Mouse (Mus musculus) induced T-regulatory cell, adult 2 months (primary cell): ENCODE data around the gene Ncam1.

Experiments
- DNase-seq: peaks from one replicate; pipeline ENCODE4 v3.0.0-alpha.2; 2012; ENCODE audit warnings: low read depth

Gene Ncam1

DNA sequence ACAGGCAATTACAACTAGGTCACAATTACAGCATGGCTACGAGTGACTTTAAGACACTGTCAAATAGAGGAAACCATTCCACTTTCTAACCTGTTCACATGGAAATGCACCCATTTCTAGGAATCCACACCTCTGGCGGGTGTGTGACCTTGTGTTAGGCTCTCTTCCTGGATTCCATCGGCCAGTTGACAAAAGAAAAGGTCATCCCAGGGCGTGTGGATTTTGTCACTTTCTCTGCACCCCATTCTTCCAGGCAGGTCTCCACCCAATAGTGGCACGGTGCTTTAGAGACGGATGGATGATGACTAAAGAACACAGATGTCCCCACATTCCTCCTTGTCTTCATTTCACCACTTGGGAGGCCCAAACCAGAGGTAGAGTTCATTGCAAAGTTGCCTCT, 47.3 kb downstream of the Ncam1 start:
- DNase-seq, result no peak

DNA sequence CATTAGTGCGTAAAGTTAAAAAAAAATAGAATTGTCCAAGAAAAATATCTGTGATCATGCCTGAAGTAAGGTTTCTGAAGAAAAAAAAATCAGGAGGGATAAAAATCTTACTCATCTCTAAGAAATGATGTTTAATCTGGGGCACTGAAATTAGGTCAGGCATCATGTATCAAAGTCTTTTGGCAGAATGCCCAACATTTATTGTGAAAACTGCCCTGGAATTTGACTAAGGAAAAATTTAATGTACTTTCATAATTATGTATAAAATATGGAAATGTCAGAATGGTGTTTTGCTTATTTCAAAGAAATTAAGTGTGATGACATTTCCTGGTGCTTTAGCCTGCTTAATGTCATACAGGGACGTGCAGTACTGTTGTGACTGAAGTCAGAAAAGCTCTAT, 52.5 kb downstream of the Ncam1 start:
- no peak for DNase-seq

DNA sequence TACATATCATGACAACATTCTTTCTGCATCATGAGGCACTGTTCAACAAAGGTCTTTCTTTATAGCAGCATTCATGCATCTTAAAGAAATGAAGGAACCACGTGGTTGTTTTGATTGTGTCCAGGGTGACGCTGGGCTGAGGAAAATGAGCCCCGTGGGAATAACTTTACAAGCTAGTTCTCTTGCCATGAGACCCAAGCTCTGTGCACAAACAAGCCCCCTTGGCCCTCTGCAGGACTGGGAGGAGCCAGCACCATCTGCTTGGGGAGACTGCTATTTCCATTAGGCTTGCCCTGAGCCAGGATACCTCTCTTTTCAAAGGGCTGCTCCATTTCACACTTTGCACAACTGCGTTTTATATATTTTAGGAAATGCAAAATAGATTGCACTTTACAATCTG, 53.0 kb downstream of the Ncam1 start:
- DNase-seq, result no peak

DNA sequence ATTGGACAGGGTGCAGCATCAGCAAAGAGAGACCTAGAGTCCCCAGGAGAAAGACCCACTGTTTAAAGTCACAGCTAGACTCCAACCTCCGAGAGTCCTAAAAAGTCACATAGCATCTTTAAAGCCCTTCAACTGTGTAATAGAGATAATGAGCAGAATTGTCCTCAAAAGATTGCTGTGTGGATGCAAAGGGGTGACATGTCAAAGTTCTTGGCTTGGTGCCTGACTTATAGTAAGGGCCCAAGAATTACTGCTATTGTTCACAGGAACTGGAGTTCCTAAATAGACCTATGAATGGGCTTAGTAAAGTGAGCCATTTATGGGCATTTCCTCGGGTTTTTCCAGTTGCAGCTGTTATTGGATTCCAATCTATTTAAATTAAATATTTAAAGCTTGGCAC, 54.4 kb downstream of the Ncam1 start:
- no peak for DNase-seq

DNA sequence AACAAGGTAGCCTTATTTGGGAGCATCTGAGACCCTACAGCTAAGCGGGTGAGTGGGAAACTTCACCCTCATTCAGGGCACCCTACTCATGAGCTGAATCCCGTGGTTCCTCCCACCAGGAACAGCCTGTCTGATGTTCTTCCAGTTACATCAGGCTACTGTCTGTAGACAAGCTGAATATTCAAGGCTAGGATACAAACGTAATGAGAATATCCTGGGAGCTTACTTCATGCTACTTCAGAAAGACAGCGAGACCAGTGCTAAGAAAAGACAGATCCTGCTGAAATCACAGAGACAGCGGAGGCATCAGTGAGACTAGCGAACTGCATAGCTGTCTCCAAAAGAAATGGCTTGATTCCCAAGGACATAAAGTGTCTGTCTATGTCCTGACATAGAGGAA, 58.8 kb downstream of the Ncam1 start:
- no peak for DNase-seq

DNA sequence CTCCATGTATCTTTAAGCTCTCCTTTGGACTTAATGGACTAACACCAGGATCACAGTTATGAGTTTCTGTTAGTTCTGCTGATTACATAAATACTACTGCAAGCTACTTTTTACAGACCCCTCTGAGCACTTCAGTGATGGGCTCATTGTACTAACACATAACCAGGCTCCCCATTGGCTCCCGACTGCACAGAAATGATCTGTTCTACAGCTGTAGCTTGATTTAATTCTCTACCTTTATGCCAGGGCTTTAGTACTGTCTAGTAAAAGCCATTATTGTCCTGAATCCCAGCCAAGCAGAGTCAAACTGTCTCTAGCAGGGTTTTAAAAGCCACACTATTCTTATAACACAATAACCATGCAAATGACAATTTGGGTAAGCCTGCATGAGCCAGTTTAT, 60.2 kb downstream of the Ncam1 start:
- DNase-seq, result no peak

DNA sequence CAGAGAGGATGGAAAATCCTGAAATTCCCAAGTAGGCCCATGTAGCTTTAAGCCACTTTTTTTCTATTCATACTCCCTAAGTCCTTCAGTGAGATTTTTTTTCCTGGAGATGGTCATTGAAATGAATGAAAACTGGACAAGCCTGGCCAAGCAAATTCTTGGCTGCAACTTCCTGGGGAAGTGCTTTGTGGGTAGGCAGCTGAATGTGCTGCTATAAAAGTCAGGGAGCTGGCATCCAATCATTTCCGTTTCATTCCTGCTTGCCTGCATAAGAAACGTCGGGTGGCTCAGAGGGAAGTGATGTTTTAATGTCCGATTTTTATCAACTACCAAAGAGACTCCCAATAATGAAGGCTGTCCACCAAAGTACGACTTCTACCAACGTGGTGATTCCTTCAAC, 61.6 kb downstream of the Ncam1 start:
- DNase-seq, result no peak

DNA sequence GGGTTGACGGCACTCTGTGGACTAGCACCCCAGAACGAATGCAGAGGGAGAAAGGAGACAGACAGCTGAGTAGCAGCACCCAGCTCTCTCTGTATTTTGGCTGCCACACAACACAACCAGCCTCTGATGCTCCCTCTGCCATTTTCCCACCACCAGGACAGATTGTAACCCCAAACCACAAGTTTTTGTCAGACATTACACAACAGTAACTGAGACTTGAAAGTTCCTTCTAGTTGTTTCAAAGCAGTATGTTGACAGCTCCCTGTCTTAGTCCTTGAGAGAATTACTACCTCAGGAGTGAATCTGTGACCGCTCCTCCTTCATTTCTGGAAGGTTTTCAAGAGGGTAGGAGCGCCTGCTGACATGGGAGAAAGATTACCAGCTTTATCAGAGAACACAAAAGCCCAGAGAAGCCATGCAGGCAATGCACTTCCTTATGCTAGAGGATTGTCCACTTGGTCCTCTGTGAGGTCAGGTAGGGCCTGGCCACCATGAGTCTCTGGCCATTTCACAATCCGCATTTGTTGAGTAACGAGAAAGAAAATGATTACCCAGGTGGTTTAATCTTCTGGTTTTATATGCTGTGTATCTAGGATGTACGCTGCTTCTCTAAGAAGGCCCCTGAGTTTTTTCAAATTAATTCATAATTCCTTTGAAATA, 64.2 kb downstream of the Ncam1 start:
- no peak for DNase-seq

DNA sequence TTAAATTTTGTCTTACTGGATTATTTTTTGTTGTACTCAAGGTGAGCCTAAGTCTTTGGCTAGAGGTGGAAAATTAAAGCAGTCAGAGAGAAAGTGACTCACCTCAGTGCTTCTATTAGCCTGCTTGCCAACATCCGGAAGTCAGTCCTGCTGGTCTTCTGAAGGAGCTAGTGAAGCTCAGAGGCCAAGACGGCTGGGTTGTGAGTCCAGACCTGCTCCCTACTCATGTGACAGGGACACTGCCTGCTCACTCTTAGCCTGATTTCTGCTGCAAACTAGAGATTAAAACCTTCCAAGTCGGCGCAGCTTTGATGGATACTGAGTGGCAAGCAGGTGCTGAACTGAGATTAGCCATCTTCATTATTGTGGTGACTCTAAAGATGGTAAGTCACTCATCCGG, 65.0 kb downstream of the Ncam1 start:
- no peak for DNase-seq

DNA sequence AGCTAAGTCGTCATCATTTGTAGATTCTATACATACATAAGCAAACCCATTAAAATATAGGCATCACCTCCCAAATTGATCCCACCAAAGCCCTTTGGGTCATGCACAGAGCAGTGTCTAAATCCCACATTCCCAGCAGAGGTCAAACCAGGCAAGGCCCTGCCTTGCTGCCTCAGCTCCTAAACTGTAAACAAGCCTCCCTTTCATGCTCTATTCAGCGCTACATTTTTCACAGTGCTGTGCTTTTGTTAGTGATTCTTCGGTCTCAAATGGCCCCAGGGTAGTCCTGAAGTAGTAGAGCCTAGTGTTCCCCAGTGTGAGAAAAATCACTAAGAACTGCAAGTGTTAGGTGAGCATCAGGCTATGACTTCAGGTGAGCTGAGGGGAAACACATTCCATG, 69.2 kb downstream of the Ncam1 start:
- DNase-seq, result no peak

DNA sequence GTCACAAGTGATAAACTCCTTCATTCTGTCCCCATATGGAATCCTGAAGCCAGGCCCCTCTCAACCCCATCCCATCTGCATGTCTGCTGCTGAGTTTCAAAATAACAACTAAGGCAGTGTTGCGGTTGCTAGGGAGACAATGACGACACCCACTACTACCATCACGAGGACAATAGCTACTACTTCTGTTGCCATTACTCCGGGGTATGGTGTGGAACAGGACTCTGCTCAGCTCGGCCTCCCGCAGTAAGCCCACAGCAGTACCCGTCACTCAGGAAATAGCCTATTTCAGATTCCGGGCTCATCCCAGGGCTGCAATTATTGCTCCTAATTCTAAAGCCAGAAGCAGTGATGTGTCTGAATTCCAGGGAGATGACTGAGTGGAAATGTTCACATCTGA, 70.5 kb downstream of the Ncam1 start:
- DNase-seq, result no peak

DNA sequence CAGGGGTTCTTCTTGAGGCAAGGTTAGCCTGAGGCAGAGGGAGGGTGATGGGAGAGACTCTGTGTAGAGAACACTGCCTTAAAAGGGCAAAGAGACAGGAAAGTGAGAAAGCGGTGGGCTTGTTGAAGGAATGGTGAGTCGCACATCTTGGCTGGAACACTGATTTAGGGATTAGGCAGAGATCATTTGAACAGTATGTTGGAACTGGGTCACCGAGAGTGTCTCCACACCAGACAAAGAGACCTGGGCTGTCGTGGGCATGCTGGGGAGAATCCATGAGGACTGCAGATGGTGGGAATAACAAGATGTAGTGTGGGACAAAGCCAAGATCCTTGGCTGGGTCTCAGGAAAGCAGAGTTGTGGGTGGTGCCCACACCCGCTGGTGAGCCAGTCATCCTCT, 76.0 kb downstream of the Ncam1 start:
- DNase-seq, result no peak

DNA sequence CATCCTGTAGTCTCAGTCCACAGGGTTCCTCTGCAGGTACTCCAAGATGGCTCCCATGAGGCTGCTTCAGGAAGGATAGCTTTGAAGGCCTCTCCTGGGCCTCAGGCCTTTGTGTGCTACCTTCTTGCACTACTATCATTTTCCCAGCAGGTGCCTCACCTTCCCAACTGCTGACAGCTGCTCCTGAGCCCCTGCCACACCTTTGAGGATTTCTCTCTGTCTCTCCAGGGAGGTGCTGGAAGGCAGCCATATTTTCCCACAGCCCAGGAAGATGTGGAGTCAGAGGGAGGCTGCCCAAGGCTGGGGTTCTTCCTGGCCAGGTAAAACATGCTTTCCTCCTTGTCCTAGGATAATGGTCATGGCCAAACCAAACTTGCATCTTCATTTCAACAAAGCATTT, 83.6 kb downstream of the Ncam1 start:
- DNase-seq, result no peak

DNA sequence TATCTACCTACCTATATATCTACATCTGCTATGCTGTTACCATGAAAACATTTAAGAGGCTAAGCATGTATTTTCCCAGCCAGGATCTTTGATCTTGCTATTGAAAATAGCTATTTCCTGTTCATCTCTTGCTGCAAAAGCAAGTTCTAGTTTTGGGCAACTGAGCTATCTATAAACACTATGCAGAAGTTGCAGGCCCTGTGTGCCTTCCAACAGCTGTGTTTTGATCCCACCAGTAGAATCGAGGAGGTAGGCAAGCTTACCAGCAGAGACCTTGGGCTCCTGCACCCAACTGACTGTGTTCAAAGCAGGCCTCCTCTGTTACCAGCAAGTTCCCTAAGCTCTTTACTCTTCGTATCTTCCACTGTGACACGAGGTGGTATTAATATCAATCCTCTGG, 84.6 kb downstream of the Ncam1 start:
- no peak for DNase-seq

DNA sequence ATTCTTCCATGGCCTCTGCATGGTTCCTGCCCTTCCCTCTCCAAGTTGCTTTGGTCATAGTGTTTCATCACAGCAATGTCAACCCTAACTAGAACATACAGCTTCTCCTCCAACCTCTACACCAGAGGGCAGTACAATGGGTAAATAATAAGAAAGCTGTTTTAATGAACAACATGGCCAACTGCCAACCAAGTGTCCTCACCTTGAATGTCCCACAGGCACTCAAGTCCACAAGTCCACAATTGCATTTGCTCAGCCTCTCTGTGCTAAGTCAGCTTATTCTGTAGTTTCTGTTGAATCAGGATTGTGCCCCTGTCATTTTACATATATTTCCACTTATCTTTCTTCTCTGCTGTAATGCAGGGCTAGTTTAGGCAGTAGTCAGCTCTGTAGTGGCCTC, 91.1 kb downstream of the Ncam1 start:
- no peak for DNase-seq

DNA sequence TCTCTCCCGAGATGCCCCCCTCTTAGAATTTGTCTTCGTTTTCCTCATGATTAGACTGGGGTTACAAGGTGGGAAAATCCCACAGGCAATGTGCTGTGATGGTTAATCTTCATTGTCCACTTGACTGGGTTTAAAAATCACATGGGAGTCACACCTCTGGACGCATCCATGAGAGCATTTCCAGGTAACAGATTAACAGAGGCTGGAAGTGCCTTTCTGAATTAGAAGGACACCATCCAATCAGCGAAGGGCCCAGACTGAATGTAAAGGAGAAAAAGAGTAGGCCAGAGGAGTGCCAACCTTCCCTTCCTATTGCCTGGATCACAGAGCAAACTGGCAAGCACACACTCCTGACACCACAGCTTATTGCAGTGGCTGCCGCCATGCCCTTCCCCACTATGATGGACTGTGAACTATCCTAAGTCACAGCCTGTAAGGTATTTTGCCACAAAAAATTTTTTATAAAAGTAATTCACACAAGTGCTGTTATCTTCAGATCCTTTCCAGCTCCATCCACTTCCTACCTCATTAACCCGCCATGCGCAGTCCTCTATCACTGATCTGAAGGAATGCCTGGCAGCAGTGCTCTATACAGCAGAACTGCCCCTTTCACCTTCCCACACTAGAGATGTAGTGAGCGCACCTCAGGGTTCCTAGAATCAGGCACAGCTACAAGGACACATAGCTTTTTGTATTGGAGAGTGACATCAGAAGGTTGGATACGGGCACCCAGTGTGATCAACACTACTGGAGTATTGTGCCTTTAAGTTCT, 94.3 kb downstream of the Ncam1 start:
- DNase-seq, result no peak

DNA sequence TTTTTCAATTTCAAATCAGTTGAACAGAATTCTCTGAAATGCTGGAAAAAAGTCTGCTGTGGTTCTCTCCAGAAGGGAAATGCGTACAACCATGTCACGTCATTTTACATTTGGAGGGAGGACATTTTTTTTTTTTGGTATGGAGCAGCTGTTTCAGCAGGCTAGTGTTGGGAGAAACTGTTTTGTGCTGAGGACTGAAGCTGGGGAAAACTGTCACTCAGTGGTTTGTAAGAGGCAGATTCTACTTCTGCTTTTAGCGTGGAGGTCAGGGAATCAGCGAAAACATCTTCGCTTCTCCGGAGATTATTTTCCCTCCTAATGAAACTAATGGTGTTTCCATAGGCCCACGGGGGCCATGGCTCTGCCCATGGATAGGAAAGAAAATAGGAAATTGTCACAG, 103.4 kb downstream of the Ncam1 start:
- DNase-seq, result no peak

DNA sequence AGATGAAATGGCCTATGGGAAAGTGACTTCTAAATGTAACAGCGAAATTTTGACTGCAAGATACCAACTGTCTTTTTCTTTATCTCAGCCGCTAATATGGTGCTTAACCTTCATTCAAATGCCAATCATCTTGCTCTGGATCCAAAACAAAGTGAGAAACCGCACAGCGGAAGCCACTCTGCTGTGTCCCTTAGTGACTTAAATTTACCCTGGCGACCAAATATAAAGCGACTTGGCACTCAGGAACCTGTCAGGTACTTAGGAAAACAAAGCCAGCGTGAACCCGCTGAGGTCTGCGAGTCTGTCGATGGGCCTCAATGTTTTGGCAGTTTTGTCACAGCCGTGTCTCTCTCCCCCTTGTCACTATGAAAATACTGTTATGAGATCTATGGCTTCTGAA, 105.9 kb downstream of the Ncam1 start:
- DNase-seq, result no peak

DNA sequence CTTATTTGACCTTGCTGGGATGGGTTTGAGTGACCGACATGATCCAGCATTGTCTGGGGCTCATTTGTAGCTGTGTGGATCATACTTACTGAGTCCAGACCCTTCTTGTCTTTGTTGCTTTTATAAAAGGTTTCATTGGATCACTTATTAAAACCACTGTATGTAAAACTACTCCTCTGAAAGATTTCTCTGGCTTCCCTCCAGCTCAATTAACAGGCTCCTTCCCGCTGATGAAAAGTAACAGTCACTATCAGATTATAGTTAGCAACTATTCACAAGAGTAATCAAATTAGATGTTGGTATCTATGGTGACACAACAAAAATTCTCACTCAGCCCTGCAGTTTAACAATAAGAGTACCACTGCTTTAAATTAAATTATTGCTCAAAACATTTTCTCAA, 107.4 kb downstream of the Ncam1 start:
- DNase-seq, result no peak

DNA sequence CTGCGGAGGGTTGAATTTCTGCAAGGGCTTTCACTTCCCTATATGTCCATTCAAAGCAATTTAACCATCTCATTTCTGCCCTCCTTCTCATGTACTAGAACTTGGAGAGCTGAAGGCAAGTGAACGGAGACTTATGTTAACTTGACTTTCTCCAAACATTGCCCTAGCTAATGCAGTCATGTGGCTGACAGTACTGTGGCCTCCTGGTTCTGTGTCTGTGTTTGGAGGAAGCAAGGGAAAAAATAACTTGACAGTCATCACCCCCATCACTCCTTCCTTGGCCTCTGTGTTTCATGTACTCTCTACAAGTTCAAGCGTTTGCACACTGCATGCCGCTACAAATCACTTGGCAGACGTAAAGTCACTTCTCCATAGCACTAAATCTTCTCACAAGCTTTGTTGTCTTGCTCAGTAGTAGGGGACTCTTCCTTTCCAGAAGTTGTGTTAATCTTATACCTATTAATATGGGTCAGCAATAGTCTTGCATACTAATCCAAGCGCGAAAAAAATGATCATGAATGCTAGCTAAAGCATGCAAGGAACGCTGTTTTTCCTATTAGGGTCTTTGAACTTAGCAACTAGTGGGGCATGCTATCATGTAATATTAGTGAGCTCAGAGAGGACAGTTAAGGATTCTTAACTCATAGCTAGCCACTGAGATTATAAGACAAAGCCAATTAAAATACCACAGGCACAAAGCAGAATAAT, 115.0 kb downstream of the Ncam1 start:
- no peak for DNase-seq

DNA sequence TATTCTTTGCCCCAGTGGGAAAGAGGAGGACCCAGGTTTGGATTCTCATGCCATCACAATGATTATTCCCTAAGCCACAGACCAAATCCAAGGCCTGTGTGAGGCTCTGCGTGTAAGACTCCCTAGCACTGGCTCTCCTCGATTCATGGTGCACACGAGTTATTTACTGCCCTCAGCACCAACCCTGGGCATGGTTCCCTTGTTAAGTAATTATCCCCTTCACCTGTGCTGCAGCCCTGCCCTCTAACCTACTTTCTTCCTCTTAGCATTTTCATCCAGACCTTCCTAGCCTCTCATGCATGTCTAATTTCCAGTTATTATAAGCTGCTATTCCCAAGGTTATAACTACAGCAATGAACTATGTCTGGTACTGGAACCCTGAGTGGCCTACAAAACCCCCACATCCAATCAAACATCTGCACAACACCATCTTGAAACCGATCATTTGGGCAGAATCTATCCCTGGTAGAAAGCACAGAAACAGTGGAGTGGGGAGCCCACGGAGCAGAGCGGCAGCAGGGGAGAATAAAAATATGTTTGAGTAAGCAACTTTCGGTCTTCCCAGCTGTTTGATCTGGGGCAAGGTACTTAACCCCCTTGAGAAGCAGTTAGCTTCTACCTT, 116.8 kb downstream of the Ncam1 start:
- no peak for DNase-seq

DNA sequence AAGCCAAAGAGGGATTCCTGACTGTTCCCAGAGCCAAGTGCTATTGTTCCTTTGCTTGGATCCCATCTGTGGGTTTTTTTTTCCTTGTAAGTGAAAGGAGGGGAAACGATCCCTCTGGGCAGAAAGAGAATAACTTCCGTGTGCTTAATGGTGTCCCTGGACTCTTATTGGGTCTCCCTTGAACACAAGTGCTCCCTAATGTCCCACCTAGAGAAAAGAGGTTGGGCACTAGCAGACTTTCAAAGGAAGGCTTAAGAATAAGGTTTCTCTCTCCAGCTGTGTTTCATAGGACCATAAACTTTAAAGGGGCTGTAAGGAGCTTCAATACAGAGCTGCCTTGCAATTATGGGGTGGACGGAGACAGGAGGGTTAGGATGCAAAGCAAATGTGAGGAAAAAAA, 119.5 kb downstream of the Ncam1 start:
- DNase-seq, result no peak
